Mouse (Mus musculus): ENCODE measurements around the gene Mettl23. TPM values are rescaled to one million over a fixed set of nuclear protein-coding genes. Genes with fewer than 3 reads are reported as not detected.
"Not testable (repeated sequence)": the region's sequence is repeated elsewhere in the genome, so short reads cannot be mapped to it uniquely, and the experiment has no call there.

The Mettl23 gene
- polyA plus RNA-seq, 1 experiment from 2014 or later: 73.9 TPM

DNA sequence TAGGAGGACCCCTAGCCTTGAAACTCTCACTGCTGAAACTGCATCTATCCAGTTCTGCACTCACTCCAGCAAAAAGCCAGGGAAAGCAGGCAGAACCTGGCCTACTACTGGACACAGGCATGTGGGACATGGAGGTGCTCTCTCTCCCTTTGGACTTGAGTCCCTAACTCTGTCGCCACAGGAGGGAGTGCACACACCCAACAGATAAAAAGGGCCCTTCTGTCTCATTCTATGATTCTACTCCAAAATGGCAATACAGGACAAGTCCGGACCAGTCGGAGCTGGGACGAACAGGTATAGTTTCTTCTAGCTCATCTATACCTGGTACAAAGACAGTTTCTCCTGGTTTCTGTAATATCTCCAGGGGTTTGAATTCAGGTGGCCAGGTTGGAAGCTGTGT is 2.3 kb upstream of the Mettl23 start:
- Histone ChIP-seq H3K27me3 (ENCODE audit: control insufficient read depth, insufficient read depth, low read length) (no peaks in the 10 kb centered on the region), H3K36me3 (replicated peaks; ENCODE audit: control insufficient read depth, insufficient read depth) (peaks cover 55% of the 10 kb centered on the region), H3K4me2 (replicated peaks) (peak overlapping the region; percentile 90), H3K4me1 (replicated peaks; ENCODE audit: control insufficient read depth, insufficient read depth, low read length) (peaks cover 35% of the 10 kb centered on the region), H3K27ac (no peak overlapping the region), H3K9me3 (ENCODE audit: control insufficient read depth, low read length) (no peaks in the 10 kb centered on the region), H3K4me3 (replicated peaks; ENCODE audit: low read length) (peak overlapping the region; percentile 80), H3K9ac (peak overlapping the region; percentile 87)
- DNase-seq (ENCODE audit: low spot score) (no peak), ATAC-seq (ENCODE audit: low FRiP score) (no peak)
- WGBS: 89% methylated on average over 4 of the region's 4 CpGs

- H3K36me3 ChIP-seq (replicated peaks; ENCODE audit: control insufficient read depth, insufficient read depth): peaks cover 44% of the 10 kb centered on the region
- peak overlapping the region; percentile 80 for H3K4me3 ChIP-seq (replicated peaks; ENCODE audit: low read length)
- H3K9ac ChIP-seq: peak overlapping the region; percentile 87
- H3K4me2 ChIP-seq (replicated peaks): peak overlapping the region; percentile 90
- WGBS: under 1% methylated on average over 71 of the region's 73 CpGs
- H3K27me3 ChIP-seq (ENCODE audit: control insufficient read depth, insufficient read depth, low read length): no peaks in the 10 kb centered on the region
- DNase-seq (ENCODE audit: low spot score) (peak; percentile 73), ATAC-seq (ENCODE audit: low FRiP score) (peak; percentile 60)
- peak overlapping the region; percentile 98 for H3K27ac ChIP-seq
- H3K4me1 ChIP-seq (replicated peaks; ENCODE audit: control insufficient read depth, insufficient read depth, low read length): peaks cover 35% of the 10 kb centered on the region
- H3K9me3 ChIP-seq (ENCODE audit: control insufficient read depth, low read length): no peaks in the 10 kb centered on the region
Measured at GRCm38 (mm10) chr11:116842531-116843260, 382 bp upstream of the Mettl23 start.

GRCm38 (mm10) chr11:116846593-116847181 is 3.6 kb downstream of the Mettl23 start:
- H3K4me1 ChIP-seq (replicated peaks; ENCODE audit: control insufficient read depth, insufficient read depth, low read length): peaks cover 32% of the 10 kb centered on the region
- H3K9me3 ChIP-seq (ENCODE audit: control insufficient read depth, low read length): no peaks in the 10 kb centered on the region
- H3K36me3 ChIP-seq (replicated peaks; ENCODE audit: control insufficient read depth, insufficient read depth): peaks cover 48% of the 10 kb centered on the region
- no peak overlapping the region for H3K9ac ChIP-seq
- ATAC-seq (ENCODE audit: low FRiP score) (no peak), DNase-seq (ENCODE audit: low spot score) (no peak)
- no peaks in the 10 kb centered on the region for H3K27me3 ChIP-seq (ENCODE audit: control insufficient read depth, insufficient read depth, low read length)
- H3K4me3 ChIP-seq (replicated peaks; ENCODE audit: low read length): no peak overlapping the region
- no peak overlapping the region for H3K4me2 ChIP-seq (replicated peaks)
- no peak overlapping the region for H3K27ac ChIP-seq
- 79% methylated on average over 4 of the region's 4 CpGs for WGBS

GRCm38 (mm10) chr11:116847187-116848085 is 4.4 kb downstream of the Mettl23 start:
- no peaks in the 10 kb centered on the region for H3K27me3 ChIP-seq (ENCODE audit: control insufficient read depth, insufficient read depth, low read length)
- DNase-seq (ENCODE audit: low spot score) (no peak), ATAC-seq (ENCODE audit: low FRiP score) (no peak)
- WGBS: 94% methylated on average over 3 of the region's 3 CpGs
- no peaks in the 10 kb centered on the region for H3K9me3 ChIP-seq (ENCODE audit: control insufficient read depth, low read length)
- no peak overlapping the region for H3K9ac ChIP-seq
- H3K36me3 ChIP-seq (replicated peaks; ENCODE audit: control insufficient read depth, insufficient read depth): peaks cover 50% of the 10 kb centered on the region
- H3K27ac ChIP-seq: no peak overlapping the region
- peaks cover 27% of the 10 kb centered on the region for H3K4me1 ChIP-seq (replicated peaks; ENCODE audit: control insufficient read depth, insufficient read depth, low read length)
- H3K4me3 ChIP-seq (replicated peaks; ENCODE audit: low read length): no peak overlapping the region
- no peak overlapping the region for H3K4me2 ChIP-seq (replicated peaks)

DNA sequence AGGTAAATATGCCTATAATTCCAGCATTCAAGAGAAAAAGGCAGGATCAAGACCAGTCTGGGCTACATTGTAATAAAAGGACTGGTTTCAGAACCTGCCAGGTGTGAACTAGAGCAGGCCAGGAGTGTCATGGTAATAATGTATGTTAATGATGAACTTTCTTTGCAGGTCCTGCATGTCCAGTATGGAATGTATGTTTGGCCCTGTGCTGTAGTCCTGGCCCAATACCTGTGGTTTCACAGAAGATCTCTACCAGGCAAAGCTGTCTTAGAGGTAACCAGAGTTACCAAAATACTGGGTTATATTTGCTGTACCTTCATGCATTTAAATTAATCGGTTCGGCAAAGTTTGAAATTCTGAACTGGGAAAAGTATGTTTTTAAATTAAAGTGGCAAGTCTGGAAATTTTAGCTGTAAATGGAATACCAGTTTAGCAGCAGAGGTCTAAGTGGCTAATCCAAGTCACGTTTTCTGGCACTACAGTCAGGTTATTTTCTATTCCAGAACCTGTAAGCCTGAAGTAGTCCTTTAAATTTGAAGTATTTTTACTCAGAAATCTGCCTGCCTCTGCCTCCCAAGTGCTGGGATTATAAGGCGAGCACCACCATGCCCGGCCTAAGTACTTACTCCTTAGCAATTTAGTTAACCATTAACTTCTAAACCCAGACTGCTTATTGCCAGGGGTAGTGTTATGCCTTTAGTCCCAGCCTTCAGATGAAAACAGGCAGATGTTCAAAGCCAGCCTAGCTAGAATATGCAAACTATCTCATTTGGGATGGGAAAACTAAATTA is 5.2 kb downstream of the Mettl23 start:
- no peaks in the 10 kb centered on the region for H3K27me3 ChIP-seq (ENCODE audit: control insufficient read depth, insufficient read depth, low read length)
- H3K27ac ChIP-seq: no peak overlapping the region
- DNase-seq (ENCODE audit: low spot score) (no peak), ATAC-seq (ENCODE audit: low FRiP score) (no peak)
- peaks cover 50% of the 10 kb centered on the region for H3K36me3 ChIP-seq (replicated peaks; ENCODE audit: control insufficient read depth, insufficient read depth)
- 79% methylated on average over 5 of the region's 5 CpGs for WGBS
- no peaks in the 10 kb centered on the region for H3K9me3 ChIP-seq (ENCODE audit: control insufficient read depth, low read length)
- H3K9ac ChIP-seq: no peak overlapping the region
- H3K4me1 ChIP-seq (replicated peaks; ENCODE audit: control insufficient read depth, insufficient read depth, low read length): peaks cover 27% of the 10 kb centered on the region
- H3K4me3 ChIP-seq (replicated peaks; ENCODE audit: low read length): no peak overlapping the region
- H3K4me2 ChIP-seq (replicated peaks): no peak overlapping the region

- H3K4me3 ChIP-seq (replicated peaks; ENCODE audit: low read length); H3K27me3 ChIP-seq (ENCODE audit: control insufficient read depth, insufficient read depth, low read length); DNase-seq (ENCODE audit: low spot score); H3K9me3 ChIP-seq (ENCODE audit: control insufficient read depth, low read length); H3K27ac ChIP-seq; H3K9ac ChIP-seq; ATAC-seq (ENCODE audit: low FRiP score); H3K4me2 ChIP-seq (replicated peaks): not testable (repeated sequence)
- 80% methylated on average over 2 of the region's 2 CpGs for WGBS
- Histone ChIP-seq H3K36me3 (replicated peaks; ENCODE audit: control insufficient read depth, insufficient read depth) (peaks cover 50% of the 10 kb centered on the region), H3K4me1 (replicated peaks; ENCODE audit: control insufficient read depth, insufficient read depth, low read length) (peaks cover 26% of the 10 kb centered on the region)
Measured at GRCm38 (mm10) chr11:116848877-116849178, 5.8 kb downstream of the Mettl23 start.

DNA sequence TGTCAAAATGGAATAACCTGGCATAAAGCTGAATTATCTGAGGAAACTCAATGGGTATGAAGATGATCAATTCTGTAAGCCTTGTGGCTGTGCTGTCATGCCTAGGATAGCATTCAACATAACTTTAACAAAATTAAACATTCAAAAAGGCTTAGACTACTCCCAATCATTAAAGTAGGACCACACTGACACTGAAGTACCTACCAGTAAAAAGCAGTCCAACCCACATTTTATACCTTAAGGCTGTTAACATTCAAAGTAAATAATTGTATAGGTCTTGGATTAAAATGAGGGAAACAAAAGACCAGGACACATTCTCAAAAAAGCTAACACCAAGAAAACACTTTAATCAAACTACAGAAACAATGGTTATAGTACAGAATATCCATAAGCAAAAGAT is 6.5 kb downstream of the Mettl23 start:
- Histone ChIP-seq H3K36me3 (replicated peaks; ENCODE audit: control insufficient read depth, insufficient read depth) (peaks cover 50% of the 10 kb centered on the region), H3K9ac (no peak overlapping the region), H3K4me2 (replicated peaks) (no peak overlapping the region), H3K4me3 (replicated peaks; ENCODE audit: low read length) (no peak overlapping the region), H3K9me3 (ENCODE audit: control insufficient read depth, low read length) (no peaks in the 10 kb centered on the region), H3K4me1 (replicated peaks; ENCODE audit: control insufficient read depth, insufficient read depth, low read length) (peaks cover 24% of the 10 kb centered on the region), H3K27me3 (ENCODE audit: control insufficient read depth, insufficient read depth, low read length) (no peaks in the 10 kb centered on the region), H3K27ac (no peak overlapping the region)
- no peak for DNase-seq (ENCODE audit: low spot score)
- no peak for ATAC-seq (ENCODE audit: low FRiP score)

GRCm38 (mm10) chr11:116850085-116850484 is 7.0 kb downstream of the Mettl23 start:
- WGBS: 62% methylated on average over 4 of the region's 4 CpGs
- no peak for ATAC-seq (ENCODE audit: low FRiP score)
- peak overlapping the region; percentile 93 for H3K4me2 ChIP-seq (replicated peaks)
- DNase-seq (ENCODE audit: low spot score): no peak
- H3K27me3 ChIP-seq (ENCODE audit: control insufficient read depth, insufficient read depth, low read length): no peaks in the 10 kb centered on the region
- H3K4me1 ChIP-seq (replicated peaks; ENCODE audit: control insufficient read depth, insufficient read depth, low read length): peaks cover 27% of the 10 kb centered on the region
- no peaks in the 10 kb centered on the region for H3K9me3 ChIP-seq (ENCODE audit: control insufficient read depth, low read length)
- peak overlapping the region; percentile 99 for H3K4me3 ChIP-seq (replicated peaks; ENCODE audit: low read length)
- peak overlapping the region; percentile 97; the same call in 1 of the 2 replicates for H3K9ac ChIP-seq
- no peak overlapping the region for H3K27ac ChIP-seq
- peaks cover 50% of the 10 kb centered on the region for H3K36me3 ChIP-seq (replicated peaks; ENCODE audit: control insufficient read depth, insufficient read depth)
